Mouse (Mus musculus): ENCODE measurements around the gene B230118H07Rik. TPM values are rescaled to one million over a fixed set of nuclear protein-coding genes. Genes with fewer than 3 reads are reported as not detected.

Gene B230118H07Rik
- polyA plus RNA-seq, 1 experiment, result 0.46 TPM

DNA sequence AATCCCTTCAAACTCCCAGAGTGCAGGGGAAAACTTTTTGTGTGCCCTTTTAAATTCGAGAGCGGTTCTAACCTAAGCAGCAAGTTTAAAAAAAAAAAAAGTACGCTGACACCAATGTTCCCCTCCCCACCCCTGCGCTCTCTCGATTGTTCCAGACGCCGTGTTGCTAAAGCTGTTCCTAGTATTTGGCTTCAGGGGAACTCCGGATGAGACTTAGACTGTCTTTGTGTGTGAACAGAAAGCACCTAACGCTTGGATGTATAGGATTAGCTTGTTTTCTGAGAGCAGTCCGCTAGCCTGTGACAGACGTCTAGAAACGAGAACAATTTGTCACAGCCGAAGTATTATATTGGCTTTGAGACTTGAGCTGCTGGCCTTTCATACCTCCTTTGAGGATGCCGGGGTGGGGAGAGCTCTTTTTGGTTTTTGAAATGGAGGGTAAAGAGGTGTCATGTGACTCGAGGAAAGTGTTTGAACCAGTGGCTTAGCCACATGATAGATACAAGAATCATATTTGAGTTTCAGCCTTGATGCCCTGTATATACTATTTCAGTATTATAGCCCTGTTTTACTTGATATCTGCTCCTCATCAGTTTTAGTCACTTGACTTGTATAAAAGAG, 29.9 kb upstream of the B230118H07Rik start:
- 2% methylated on average over 15 of the region's 15 CpGs for whole genome bisulfite sequencing
- H3K4me1 ChIP-seq (ENCODE audit: control insufficient read depth, insufficient read depth, insufficient read length, low read length), result peaks cover 2% of the 10 kb centered on the region; the same call in 1 of the 2 replicates
- peak overlapping the region; percentile 96 for H3K4me3 ChIP-seq (ENCODE audit: low read depth, low read length)
- H3K36me3 ChIP-seq (ENCODE audit: control insufficient read depth, insufficient read depth, low read length), result peaks cover 3% of the 10 kb centered on the region
- H3K27ac ChIP-seq (ENCODE audit: insufficient read depth, low read depth, low read length), result no peak overlapping the region
- TF ChIP-seq CTCF (IDR thresholded peaks at IDR 0.05; ENCODE audit: extremely low read depth, insufficient read length, insufficient replicate concordance, low read depth, low read length), result no peak
- TF ChIP-seq POLR2A (IDR thresholded peaks at IDR 0.05; ENCODE audit: low read depth, low read length), result no peak
- no peaks in the 10 kb centered on the region for H3K27me3 ChIP-seq (ENCODE audit: control insufficient read depth, insufficient read depth, low read length)

DNA sequence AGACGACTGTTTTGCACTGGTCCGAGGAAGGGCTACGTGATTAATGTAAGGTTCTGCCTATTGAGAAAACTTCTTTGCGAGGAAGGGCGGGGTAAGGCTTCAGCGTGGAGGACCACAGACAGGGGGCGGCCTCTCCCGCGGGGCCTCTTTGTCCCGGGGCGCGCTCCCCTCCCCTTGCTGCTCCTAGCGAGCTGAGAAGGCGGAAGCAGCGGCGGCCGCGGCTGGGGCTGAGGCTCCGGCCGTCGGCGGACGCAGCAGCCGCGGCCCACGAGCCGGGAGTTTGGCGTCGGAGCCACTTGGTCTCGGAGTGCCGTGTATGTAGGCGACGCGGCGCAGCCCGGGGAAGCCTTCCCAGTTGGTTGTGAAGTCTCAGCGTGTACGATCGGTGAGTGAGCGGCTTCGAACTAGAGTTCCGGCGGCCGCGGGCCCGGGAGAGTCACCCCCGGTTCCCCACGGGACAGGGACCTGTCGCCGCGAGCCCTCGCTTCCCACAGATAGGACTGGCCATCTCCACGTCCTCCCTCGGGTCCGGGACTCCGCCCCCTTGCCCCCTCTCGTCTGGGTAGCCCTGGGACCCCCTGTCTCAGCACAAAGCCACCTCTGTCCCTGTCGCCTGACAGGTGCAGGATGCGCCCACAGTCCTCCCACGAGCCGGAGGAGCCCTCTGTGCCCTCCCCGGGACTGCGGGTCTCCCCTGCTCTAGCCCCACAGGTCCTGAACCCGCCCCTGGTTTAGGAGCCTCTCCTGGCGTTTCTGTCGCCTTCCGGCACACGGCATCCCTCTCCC, 29.1 kb upstream of the B230118H07Rik start, which contains the start of gene Traf6:
Gene Traf6, plus strand, starts transcription at position 194 of the 786 bp plus-strand sequence.
- no peak within 1 kb of the TSS for H3K27ac ChIP-seq (ENCODE audit: insufficient read depth, low read depth, low read length)
- H3K27me3 ChIP-seq (ENCODE audit: control insufficient read depth, insufficient read depth, low read length), result no peaks in the 10 kb centered on the region
- peaks cover 3% of the 10 kb centered on the region; the same call in 1 of the 2 replicates for H3K36me3 ChIP-seq (ENCODE audit: control insufficient read depth, insufficient read depth, low read length)
- peak within 1 kb of the TSS; percentile 96 for H3K4me3 ChIP-seq (ENCODE audit: low read depth, low read length)
- peak; percentile 78 for TF ChIP-seq POLR2A (IDR thresholded peaks at IDR 0.05; ENCODE audit: low read depth, low read length)
- TF ChIP-seq CTCF (IDR thresholded peaks at IDR 0.05; ENCODE audit: extremely low read depth, insufficient read length, insufficient replicate concordance, low read depth, low read length), result peak; percentile 73
- H3K4me1 ChIP-seq (ENCODE audit: control insufficient read depth, insufficient read depth, insufficient read length, low read length), result peaks cover 2% of the 10 kb centered on the region; the same call in 1 of the 2 replicates
- WGBS, result under 1% methylated on average over 68 of the region's 68 CpGs

GRCm38 (mm10) chr2:101673547-101673946, 24.2 kb upstream of the B230118H07Rik start:
- H3K4me1 ChIP-seq (ENCODE audit: control insufficient read depth, insufficient read depth, insufficient read length, low read length), result peaks cover 2% of the 10 kb centered on the region; the same call in 1 of the 2 replicates
- H3K27ac ChIP-seq (ENCODE audit: insufficient read depth, low read depth, low read length), result no peak overlapping the region
- H3K4me3 ChIP-seq (ENCODE audit: low read depth, low read length), result no peak overlapping the region
- TF ChIP-seq CTCF (IDR thresholded peaks at IDR 0.05; ENCODE audit: extremely low read depth, insufficient read length, insufficient replicate concordance, low read depth, low read length) (no peak), POLR2A (IDR thresholded peaks at IDR 0.05; ENCODE audit: low read depth, low read length) (no peak)
- 51% methylated on average over 3 of the region's 3 CpGs for WGBS
- no peaks in the 10 kb centered on the region for H3K27me3 ChIP-seq (ENCODE audit: control insufficient read depth, insufficient read depth, low read length)
- no peaks in the 10 kb centered on the region for H3K36me3 ChIP-seq (ENCODE audit: control insufficient read depth, insufficient read depth, low read length)

- no peaks in the 10 kb centered on the region for H3K27me3 ChIP-seq (ENCODE audit: control insufficient read depth, insufficient read depth, low read length)
- no peak overlapping the region for H3K27ac ChIP-seq (ENCODE audit: insufficient read depth, low read depth, low read length)
- H3K4me3 ChIP-seq (ENCODE audit: low read depth, low read length), result no peak overlapping the region
- TF ChIP-seq POLR2A (IDR thresholded peaks at IDR 0.05; ENCODE audit: low read depth, low read length), result no peak
- no peak for TF ChIP-seq CTCF (IDR thresholded peaks at IDR 0.05; ENCODE audit: extremely low read depth, insufficient read length, insufficient replicate concordance, low read depth, low read length)
- H3K4me1 ChIP-seq (ENCODE audit: control insufficient read depth, insufficient read depth, insufficient read length, low read length), result no peaks in the 10 kb centered on the region
- no peaks in the 10 kb centered on the region for H3K36me3 ChIP-seq (ENCODE audit: control insufficient read depth, insufficient read depth, low read length)
- 63% methylated on average over 3 of the region's 3 CpGs for WGBS
Measured at GRCm38 (mm10) chr2:101668751-101669150, 19.4 kb upstream of the B230118H07Rik start.

- Histone ChIP-seq H3K4me1 (ENCODE audit: control insufficient read depth, insufficient read depth, insufficient read length, low read length) (peaks cover 3% of the 10 kb centered on the region; the same call in 1 of the 2 replicates), H3K27me3 (ENCODE audit: control insufficient read depth, insufficient read depth, low read length) (no peaks in the 10 kb centered on the region), H3K27ac (ENCODE audit: insufficient read depth, low read depth, low read length) (no peak overlapping the region), H3K36me3 (ENCODE audit: control insufficient read depth, insufficient read depth, low read length) (no peaks in the 10 kb centered on the region), H3K4me3 (ENCODE audit: low read depth, low read length) (no peak overlapping the region)
- TF ChIP-seq POLR2A (IDR thresholded peaks at IDR 0.05; ENCODE audit: low read depth, low read length), result no peak
- TF ChIP-seq CTCF (IDR thresholded peaks at IDR 0.05; ENCODE audit: extremely low read depth, insufficient read length, insufficient replicate concordance, low read depth, low read length), result no peak
- WGBS, result 89% methylated on average over 3 of the region's 3 CpGs
Measured at GRCm38 (mm10) chr2:101665703-101666092, 16.4 kb upstream of the B230118H07Rik start.

GRCm38 (mm10) chr2:101665058-101665702, 15.8 kb upstream of the B230118H07Rik start:
- peak; percentile 83; the same call in 1 of the 2 replicates for TF ChIP-seq CTCF (IDR thresholded peaks at IDR 0.05; ENCODE audit: extremely low read depth, insufficient read length, insufficient replicate concordance, low read depth, low read length)
- TF ChIP-seq POLR2A (IDR thresholded peaks at IDR 0.05; ENCODE audit: low read depth, low read length), result no peak
- no peak overlapping the region for H3K27ac ChIP-seq (ENCODE audit: insufficient read depth, low read depth, low read length)
- 25% methylated on average over 9 of the region's 9 CpGs for WGBS
- H3K27me3 ChIP-seq (ENCODE audit: control insufficient read depth, insufficient read depth, low read length), result no peaks in the 10 kb centered on the region
- no peaks in the 10 kb centered on the region for H3K36me3 ChIP-seq (ENCODE audit: control insufficient read depth, insufficient read depth, low read length)
- H3K4me3 ChIP-seq (ENCODE audit: low read depth, low read length), result no peak overlapping the region
- peaks cover 3% of the 10 kb centered on the region; the same call in 1 of the 2 replicates for H3K4me1 ChIP-seq (ENCODE audit: control insufficient read depth, insufficient read depth, insufficient read length, low read length)
